Mouse (Mus musculus) large intestine, adult 2 months (tissue): ENCODE results near the gene Pex11b. TPM values are rescaled to one million over a fixed set of nuclear protein-coding genes. Genes with fewer than 3 reads are reported as not detected.
A peak's percentile ranks its signal among the peaks of the same experiment; 100 is the strongest.
"Not testable (repeated sequence)": the region's sequence is repeated elsewhere in the genome, so short reads cannot be mapped to it uniquely, and the experiment has no call there.

Experiments used
- DNase-seq: peaks from one replicate; pipeline ENCODE4 v3.0.0-alpha.2; 2012; ENCODE audit warnings: low read depth, low spot score
- WGBS: fragments of 180-500 bp; shearing (Covaris S2); methylation state at CpG from one replicate; pipeline ENCODE4 v1.1.7; 2018; 5-methylcytosine and 5-hydroxymethylcytosine counted together
- polyA plus RNA-seq: library from polyadenylated mRNA; depleted of rRNA; stranded (reverse); fragments of >200 nt; gene quantifications from 2 replicates; pipeline ENCODE4 v1.2.3, GENCODE M21; 2012; rRNA removed

Pex11b gene
- polyA plus RNA-seq = 31.4 and 36.6 TPM in 2 replicates

- WGBS = 3% methylated on average over 60 of the region's 60 CpGs
- DNase-seq = peak; percentile 68
Observed at GRCm38 (mm10) chr3:96634928-96635879, at the start of gene Pex11b, which contains the start of gene Gm42957. TSS of gene Pex11b (plus strand) at chr3:96635376. TSS of gene Gm42957 (plus strand) at chr3:96635474.

DNA sequence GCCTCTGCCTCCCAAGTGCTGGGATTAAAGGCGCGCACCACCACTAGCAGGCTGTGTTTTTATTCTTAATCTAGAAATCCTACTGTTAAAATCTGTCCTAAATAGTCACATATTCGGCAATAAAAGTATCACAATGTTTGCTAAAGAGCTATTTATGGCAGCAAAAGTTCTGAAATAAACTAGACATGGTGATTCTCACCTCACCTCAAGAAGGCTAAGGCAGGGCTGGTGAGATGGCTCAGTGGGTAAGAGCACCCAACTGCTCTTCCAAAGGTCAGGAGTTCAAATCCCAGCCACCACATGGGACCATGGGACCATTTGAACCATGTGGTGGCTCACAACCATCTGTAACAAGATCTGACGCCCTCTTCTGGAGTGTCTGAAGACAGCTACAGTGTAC is 44.5 kb upstream of the Pex11b start:
- DNase-seq = no peak
- 76% methylated on average over 4 of the region's 4 CpGs for WGBS

- under 1% methylated on average over 10 of the region's 10 CpGs for WGBS
Observed at GRCm38 (mm10) chr3:96593374-96593773, 41.8 kb upstream of the Pex11b start.

DNA sequence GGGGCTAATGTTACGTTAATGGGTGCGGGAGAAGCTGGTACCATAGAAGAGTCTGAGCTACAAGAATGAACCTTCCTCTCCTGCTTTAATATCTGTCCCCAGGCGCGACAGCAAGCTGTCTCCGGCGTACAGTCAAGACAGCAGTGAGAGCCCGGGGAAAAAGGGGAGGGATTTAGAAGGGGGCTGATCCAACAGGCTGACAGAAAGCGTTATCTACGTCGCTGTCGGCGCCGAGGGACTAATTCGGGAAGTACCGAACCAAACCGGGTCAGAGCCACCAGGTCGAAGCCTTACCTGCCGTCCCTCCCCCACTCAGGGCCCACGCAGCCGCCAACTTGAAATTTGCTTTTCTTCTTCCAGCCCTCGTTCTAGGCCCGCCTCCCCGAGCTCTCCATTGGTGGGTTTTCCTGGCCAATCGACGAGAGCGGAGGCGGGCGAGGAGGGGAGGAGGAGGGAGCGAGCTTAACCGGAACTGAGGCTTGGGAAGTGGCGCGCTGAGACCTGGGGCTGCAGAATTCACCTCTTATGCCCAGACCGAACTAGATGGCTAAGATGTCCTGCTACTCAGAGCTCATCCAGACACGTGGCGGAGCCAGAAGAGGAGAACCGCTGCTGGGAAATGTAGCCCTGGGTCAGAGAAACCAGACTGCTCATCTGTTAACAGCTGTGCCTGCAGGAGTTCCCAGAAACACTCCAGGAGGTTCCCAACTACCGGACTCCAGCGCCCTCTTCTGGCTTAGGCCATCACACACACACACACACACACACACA is 41.2 kb upstream of the Pex11b start, which contains the start of gene Polr3gl:
Gene Polr3gl, minus strand, starts transcription at position 392 of the 771 bp plus-strand sequence.
- no peak for DNase-seq
- under 1% methylated on average over 36 of the region's 38 CpGs for WGBS

More at GRCm38 (mm10) chr3:96593374-96593773, 41.8 kb upstream of the Pex11b start:
- DNase-seq = no peak

DNA sequence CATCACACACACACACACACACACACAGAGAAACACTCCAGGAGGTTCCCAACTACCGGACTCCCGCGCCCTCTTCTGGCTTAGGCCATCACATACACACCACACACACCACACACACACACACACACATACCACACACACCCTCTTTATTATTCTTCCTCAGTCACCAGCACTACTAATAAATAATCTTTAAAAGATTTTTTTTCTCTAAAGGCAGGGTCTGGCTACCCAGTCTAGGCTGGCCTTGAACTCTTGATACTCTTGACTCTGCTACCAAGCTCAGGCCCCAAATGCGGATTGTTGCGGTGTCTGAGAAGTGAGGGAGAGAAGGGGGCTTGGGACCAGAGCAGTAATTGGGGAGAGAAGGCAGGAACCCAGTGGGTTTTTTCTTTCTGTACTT is 40.3 kb upstream of the Pex11b start:
- 80% methylated on average over 5 of the region's 5 CpGs for WGBS

DNA sequence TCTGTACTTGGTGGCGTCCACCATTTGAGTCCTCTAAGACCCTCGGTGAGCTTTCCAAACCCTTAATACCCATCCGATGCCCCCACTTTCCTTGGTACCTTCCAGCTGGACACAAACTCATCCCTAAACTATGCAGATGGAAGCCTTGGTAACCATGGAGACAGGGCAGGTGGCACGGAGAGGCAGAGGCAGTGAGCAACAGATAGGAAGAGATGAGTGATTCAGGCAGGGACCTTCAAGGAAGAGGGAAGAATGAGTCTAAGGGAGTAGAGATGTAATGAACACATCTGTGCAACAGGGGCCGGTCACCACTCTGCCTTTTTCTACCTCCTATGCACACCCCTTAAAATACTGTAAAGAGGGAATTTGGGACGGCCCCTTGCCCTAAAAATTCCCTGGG is 39.5 kb upstream of the Pex11b start:
- DNase-seq = no peak
- 36% methylated on average over 6 of the region's 6 CpGs for WGBS

More for the DNA sequence above, 40.3 kb upstream of the Pex11b start:
- no peak for DNase-seq

GRCm38 (mm10) chr3:96596228-96596707 is 38.9 kb upstream of the Pex11b start, which contains the start of gene Ankrd34a:
TSS of gene Ankrd34a (plus strand) at chr3:96596636.
- no peak for DNase-seq
- 3% methylated on average over 23 of the region's 23 CpGs for WGBS

GRCm38 (mm10) chr3:96596855-96597254 is 38.3 kb upstream of the Pex11b start:
- DNase-seq = no peak
- 3% methylated on average over 10 of the region's 12 CpGs for WGBS

GRCm38 (mm10) chr3:96597435-96597891 is 37.7 kb upstream of the Pex11b start:
- no peak for DNase-seq
- WGBS = under 1% methylated on average over 40 of the region's 40 CpGs

GRCm38 (mm10) chr3:96598156-96599068 is 36.8 kb upstream of the Pex11b start:
- no peak for DNase-seq
- WGBS = 6% methylated on average over 54 of the region's 54 CpGs

DNA sequence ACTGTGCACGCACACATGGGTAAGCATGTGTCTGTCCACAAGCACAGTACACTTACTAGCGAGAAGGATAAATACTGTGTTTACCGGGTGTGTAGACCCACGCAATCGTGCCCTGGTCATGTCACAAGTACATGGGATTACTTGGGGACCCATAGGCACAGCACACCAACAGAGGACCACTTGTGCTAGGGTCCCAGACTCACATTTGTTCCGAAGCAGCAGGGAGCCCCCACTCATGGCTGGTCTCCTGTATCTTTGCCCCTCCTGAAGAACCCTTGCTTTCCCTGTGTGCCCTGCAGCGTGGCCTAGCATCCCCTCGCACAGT is 36.1 kb upstream of the Pex11b start:
- whole genome bisulfite sequencing = 59% methylated on average over 8 of the region's 8 CpGs
- DNase-seq = no peak

DNA sequence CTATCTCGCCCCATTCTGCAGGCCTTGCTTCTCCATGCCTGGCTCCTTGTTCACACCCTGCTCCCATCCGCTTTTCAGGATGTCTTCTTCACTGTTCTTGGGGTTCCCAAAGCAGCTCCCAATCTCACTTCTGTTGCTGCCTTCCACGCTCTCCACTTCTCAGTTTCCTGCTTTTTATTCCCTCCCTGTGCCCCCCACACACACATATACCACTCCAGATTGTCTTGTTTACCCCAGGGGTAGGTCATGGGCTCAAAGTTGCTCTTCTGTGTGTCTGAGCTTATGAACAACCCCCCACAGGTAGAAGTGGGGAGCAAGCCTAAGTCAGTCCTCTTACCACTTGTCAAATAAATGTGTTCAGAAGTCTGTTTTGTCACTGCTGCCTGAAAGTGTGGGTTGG is 35.8 kb upstream of the Pex11b start:
- DNase-seq = no peak
- WGBS = 88% methylated on average over 3 of the region's 3 CpGs

DNA sequence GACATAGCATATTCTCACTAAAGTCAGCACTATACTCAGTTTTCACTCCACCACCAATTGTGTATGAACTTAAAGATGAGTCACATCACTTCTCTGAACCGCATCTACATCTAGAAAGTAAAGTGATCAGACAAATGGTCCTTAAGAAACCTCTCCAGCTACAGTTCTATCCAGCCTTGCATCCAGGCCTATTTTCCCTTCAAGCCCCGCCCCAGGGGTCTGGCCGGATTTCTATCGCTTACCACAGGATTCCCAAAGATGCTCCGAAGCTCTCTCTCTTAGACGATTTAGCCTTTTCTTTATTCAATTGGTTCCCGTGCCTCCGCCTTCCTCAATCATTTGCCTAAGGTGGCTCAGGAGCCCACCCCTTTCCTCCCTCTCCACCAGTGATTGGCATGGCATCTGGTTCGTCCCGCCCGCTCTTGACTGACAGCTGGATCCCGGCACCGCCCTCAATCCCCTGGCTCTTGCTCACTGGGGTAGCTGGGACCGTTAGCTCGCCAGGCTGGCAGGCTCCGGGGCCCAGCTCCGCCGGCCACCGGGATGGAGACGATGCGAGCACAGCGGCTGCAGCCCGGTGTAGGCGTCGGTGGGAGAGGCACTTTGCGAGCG is 34.4 kb upstream of the Pex11b start, which contains the start of gene Lix1l:
Gene Lix1l, plus strand, starts transcription at position 511 of the 612 bp plus-strand sequence.
- no peak for DNase-seq

DNA sequence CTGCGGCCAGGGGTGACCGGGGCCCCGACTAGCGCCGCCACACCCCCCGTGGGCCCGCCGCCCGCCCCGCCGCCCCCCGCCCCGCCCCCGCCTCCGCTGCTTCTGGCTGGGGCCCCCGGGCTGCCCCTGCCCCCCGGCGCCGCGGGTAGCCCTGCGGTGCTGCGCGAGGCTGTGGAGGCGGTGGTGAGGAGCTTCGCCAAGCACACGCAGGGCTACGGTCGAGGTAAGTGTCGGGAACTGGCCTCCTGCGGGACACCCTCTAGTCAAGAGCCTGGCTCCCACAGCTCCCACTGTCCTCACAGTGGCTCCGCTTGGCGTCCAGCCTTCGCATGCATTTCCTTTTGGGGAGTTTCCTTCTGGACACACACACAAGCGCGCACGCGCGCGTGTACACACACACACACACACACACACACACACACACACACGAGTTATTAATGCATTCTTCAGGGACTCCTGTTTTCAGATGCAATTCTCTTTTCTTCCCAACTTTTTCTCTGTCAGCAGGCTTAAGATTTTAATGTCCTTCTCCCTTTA is 33.9 kb upstream of the Pex11b start:
- 5% methylated on average over 38 of the region's 40 CpGs for WGBS
- no peak for DNase-seq

More for the DNA sequence above, 34.4 kb upstream of the Pex11b start, which contains the start of gene Lix1l:
- 2% methylated on average over 27 of the region's 27 CpGs for WGBS

GRCm38 (mm10) chr3:96601941-96602703 is 33.1 kb upstream of the Pex11b start:
- no peak for DNase-seq
- 43% methylated on average over 10 of the region's 10 CpGs for WGBS

- DNase-seq = no peak
- 15% methylated on average over 5 of the region's 5 CpGs for WGBS
Observed at GRCm38 (mm10) chr3:96602704-96603084, 32.5 kb upstream of the Pex11b start.

DNA sequence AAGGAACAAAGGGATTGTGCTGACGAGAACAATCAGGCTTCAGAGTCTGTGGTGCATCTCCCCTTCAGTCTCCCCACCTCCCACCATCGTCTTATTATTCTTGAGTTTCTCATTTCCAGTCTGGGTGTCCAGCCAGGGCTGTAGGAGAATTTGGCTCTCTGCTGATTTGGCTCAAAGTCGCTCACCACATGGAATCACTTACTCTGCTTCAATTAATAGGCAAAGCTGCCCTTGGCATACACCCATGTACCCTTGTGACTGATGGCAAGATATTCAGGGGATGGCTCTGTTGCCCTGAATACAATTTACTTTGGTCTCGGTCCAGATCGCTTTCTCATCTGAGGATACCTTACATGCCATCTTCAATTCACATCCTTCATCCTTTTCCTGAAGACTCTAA is 31.9 kb upstream of the Pex11b start:
- no peak for DNase-seq
- 52% methylated on average over 5 of the region's 5 CpGs for WGBS

DNA sequence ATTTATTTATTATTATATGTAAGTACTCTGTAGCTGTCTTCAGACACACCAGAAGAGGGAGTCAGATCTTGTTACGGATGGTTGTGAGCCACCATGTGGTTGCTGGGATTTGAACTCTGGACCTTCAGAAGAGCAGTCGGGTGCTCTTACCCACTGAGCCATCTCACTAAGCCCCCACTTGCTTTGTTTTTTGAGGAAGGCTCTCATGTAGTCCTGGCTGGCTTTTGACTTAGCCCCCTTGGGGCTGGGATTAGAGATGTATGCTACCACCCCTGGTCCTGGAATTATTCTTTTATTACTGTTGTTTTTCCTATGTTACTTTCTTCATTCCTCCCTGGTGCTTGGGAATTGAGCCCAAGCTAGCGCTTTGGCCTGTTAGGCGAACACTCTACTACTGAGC is 29.2 kb upstream of the Pex11b start:
- DNase-seq = not testable (repeated sequence)
- WGBS = 93% methylated on average over 4 of the region's 4 CpGs
